Mouse (Mus musculus): ENCODE measurements around the gene Mki67. TPM values are rescaled to one million over a fixed set of nuclear protein-coding genes. Genes with fewer than 3 reads are reported as not detected.

Mki67 gene
- total RNA-seq (2022): 1 to 10 TPM in 2 of 4 experiments, under 1 TPM in 2; 0.52 to 1.6 (median 0.84) TPM

- no peak for DNase-seq (ENCODE audit: low spot score in 2 of 2)
Observed at GRCm38 (mm10) chr7:135715642-135716444, at the start of gene Mki67. Mki67 (minus strand) TSS chr7:135716361.

GRCm38 (mm10) chr7:135763311-135763710, 47.1 kb upstream of the Mki67 start:
- DNase-seq (ENCODE audit: low spot score in 2 of 2): no peak

DNA sequence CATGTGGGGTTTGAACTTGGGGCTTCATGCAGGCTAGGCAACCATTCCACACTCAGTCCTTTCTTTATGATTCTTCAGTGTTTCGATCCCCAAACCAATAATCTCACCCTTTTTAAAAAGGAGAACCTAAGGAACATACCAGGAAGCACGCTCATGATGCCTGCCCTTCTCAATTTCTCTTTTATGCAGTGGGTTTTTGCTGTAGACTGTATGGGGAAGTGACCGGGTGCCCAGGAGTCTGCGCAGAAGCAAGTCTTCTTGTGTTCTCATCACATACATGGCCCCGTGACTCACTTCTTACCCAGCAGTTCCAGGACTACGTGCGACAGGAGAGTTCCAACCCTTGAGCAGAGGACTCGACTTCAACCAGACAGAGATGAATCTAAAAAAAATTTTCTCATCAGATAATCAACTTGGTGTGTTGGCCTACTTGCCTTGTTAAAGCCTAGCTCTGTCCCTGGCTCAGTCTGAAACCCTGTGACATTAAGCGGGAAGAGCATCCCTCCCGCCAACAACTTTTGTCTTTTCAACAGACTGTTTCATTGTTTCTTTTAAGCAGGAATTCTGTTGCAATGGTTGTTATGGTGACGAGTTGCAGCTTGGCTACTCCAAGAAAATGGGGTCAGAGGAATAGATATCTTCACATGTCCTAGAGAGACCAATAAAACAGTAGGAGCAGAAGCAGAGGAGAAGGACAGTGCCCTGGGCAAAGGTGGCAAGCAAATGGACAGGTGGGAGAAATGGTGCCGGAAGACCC, 42.8 kb upstream of the Mki67 start:
- no peak for DNase-seq (ENCODE audit: low spot score in 2 of 2)

- no peak for DNase-seq (ENCODE audit: low spot score in 2 of 2)
Observed at GRCm38 (mm10) chr7:135758171-135758570, 42.0 kb upstream of the Mki67 start.

GRCm38 (mm10) chr7:135756984-135757586, 40.9 kb upstream of the Mki67 start:
- DNase-seq (ENCODE audit: low spot score in 2 of 2): no peak

DNA sequence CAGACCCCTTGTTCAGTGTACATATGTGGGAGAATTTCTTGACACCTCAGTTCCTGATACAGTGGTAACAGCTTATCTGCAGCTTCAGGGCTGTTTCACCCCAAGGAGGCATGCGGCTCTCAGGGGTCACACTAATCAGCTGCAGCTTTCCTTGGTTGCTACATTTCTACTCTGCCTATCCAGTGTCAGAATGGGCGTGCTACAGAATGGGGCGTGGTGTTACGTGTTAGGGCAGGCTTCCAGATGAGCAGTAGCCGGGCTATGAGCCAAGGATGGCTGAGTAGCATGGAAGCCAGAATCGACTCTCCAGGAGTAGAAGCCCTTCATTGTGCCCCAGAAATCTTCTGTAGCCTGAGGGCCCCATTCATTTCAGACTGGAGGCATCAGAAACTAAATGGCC, 32.8 kb upstream of the Mki67 start:
- peak in 1 of 2 experiments; percentile 9 for DNase-seq (ENCODE audit: low spot score in 2 of 2)

- DNase-seq (ENCODE audit: low spot score in 2 of 2): no peak
Observed at GRCm38 (mm10) chr7:135747072-135747471, 30.9 kb upstream of the Mki67 start.

GRCm38 (mm10) chr7:135746528-135746927, 30.4 kb upstream of the Mki67 start:
- no peak for DNase-seq (ENCODE audit: low spot score in 2 of 2)

- DNase-seq (ENCODE audit: low spot score in 2 of 2): no peak
Observed at GRCm38 (mm10) chr7:135745091-135745490, 28.9 kb upstream of the Mki67 start.

- no peak for DNase-seq (ENCODE audit: low spot score in 2 of 2)
Observed at GRCm38 (mm10) chr7:135740453-135740852, 24.3 kb upstream of the Mki67 start.

GRCm38 (mm10) chr7:135736581-135736886, 20.4 kb upstream of the Mki67 start:
- no peak for DNase-seq (ENCODE audit: low spot score in 2 of 2)

- peak; percentile 65 for DNase-seq (ENCODE audit: low spot score in 2 of 2)
Observed at GRCm38 (mm10) chr7:135735691-135736580, 19.8 kb upstream of the Mki67 start.

DNA sequence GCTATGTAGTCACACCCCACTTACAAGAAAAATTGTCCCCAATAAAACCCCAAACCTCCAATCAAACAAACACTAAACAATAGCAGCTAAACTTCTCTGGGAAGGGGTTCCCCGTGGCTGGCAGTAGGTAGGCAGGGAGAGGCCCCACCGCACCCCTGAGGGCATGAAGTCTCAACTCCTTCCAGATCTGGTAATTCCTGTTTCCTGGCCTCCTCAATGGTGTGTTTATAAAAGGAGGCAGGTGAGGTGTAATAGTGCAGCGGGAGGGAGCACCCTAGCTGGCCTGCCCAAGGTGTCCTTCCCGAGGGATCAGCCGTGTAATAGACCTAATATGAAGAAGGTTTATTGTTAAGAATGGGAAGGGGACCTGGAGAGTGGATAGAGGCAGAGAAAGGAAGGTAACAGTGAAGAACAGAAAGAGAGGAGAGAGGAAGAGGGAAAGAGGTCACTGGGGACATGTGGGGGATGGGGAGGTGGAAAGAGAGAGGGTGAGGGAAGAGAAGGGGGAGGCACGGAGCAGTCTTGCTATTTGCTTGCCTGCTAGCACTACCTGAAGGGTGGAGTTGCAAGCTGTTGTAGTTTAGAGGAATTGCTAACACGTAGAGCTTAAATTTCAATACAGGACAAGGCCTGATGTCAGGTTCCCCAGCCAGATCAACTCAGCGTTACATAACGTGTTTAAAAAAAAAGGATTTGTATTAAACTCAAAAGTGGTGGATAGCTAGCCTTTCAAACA, 18.9 kb upstream of the Mki67 start:
- DNase-seq (ENCODE audit: low spot score in 2 of 2): no peak

GRCm38 (mm10) chr7:135734379-135734778, 18.2 kb upstream of the Mki67 start:
- DNase-seq (ENCODE audit: low spot score in 2 of 2): no peak

GRCm38 (mm10) chr7:135728038-135728437, 11.9 kb upstream of the Mki67 start:
- DNase-seq (ENCODE audit: low spot score in 2 of 2): no peak

GRCm38 (mm10) chr7:135726707-135727106, 10.5 kb upstream of the Mki67 start:
- DNase-seq (ENCODE audit: low spot score in 2 of 2): peak in 1 of 2 experiments; percentile 12

- no peak for DNase-seq (ENCODE audit: low spot score in 2 of 2)
Observed at GRCm38 (mm10) chr7:135723672-135724341, 7.6 kb upstream of the Mki67 start.

- no peak for DNase-seq (ENCODE audit: low spot score in 2 of 2)
Observed at GRCm38 (mm10) chr7:135722011-135722838, 6.1 kb upstream of the Mki67 start.

DNA sequence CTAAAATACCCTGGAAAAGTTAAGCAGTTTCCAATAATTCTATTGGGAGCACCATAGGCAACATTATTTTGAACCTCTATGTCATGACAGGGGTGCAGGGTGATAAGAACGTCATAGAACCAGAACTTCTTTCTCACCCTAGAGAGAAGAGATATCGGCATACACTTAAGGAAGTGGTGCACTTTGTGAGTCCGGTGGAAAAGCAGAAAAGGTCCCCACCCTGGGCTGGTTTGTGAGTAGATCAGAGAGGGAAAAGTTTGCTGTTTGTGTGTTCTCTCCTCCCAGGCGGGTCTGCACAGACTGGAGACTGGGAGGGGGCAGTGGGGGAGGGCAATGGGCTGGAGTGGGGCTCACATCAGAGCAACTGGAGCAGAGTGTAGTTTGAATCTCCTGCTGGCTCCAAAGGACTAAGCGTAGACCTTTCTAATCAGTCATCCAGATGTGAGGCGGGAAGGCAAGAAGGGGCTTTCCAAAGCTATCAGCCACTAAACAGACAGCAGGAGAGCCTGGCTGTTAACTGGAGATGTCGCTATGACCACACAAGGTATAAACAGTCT, 5.4 kb upstream of the Mki67 start:
- no peak for DNase-seq (ENCODE audit: low spot score in 2 of 2)
